Mouse (Mus musculus) thymus, adult 2 months (tissue): ENCODE results near the gene Xrcc2.

Experiments
- CTCF ChIP-seq: fragments of 200-500 bp; IDR thresholded peaks from 2 replicates; pipeline ENCODE4 v1.5.1; 2012; ENCODE audit warnings: mild to moderate bottlenecking, control low read depth, low read length, moderate library complexity, borderline replicate concordance; ENCODE audit not compliant: control insufficient read depth, poor library complexity, insufficient read depth; ENCODE audit errors: extremely low read depth
- POLR2A ChIP-seq: fragments of 200-500 bp; IDR thresholded peaks from 2 replicates; pipeline ENCODE4 v1.6.1; 2012; ENCODE audit warnings: mild to moderate bottlenecking, low read length, control low read depth, moderate library complexity; ENCODE audit not compliant: control insufficient read depth, poor library complexity, insufficient read depth; ENCODE audit errors: extremely low read depth

DNA sequence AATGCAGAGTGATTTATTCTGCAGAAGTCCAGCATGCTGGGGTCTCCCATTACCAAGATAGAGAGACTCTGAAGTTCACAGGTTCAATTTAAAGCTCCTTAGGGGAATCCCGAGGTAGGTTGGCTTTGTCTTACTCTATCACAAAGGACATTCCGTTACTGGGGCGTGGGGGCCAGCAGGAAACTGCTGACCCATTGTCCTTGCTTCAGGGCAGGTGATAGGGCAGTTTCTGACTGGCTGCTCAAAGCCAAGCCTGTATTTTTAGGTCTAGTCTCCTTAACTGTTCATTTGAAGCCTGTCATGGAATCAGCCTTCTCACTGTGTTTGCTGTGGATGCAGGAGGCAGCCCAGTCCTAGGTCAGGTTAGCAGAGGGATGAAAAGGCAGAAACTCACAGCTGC lies 52.2 kb downstream of the Xrcc2 start:
- TF ChIP-seq CTCF (no peak), POLR2A (no peak)
